Mouse (Mus musculus) megakaryocyte-erythroid progenitor cell, adult 5 weeks (primary cell): ENCODE data around the gene Calm4. TPM values are rescaled to one million over a fixed set of nuclear protein-coding genes. Genes with fewer than 3 reads are reported as not detected.

Experiments
- polyA plus RNA-seq: library from polyadenylated mRNA; stranded (reverse); fragments of >175 nt; gene quantifications from 2 replicates; pipeline ENCODE4 v1.2.3, GENCODE M21; 2012

Gene Calm4
- not detected in 2 replicates for polyA plus RNA-seq

GRCm38 (mm10) chr13:3837312-3837807 is at the start of gene Calm4:
Gene Calm4 (plus strand): TSS chr13:3837757.

GRCm38 (mm10) chr13:3804186-3804585 is 33.4 kb upstream of the Calm4 start, which contains the start of gene Calml3:
Gene Calml3 (minus strand): TSS chr13:3804316.

GRCm38 (mm10) chr13:3853648-3854333 is 16.2 kb downstream of the Calm4 start, which contains the start of gene Calm5:
Gene Calm5 (plus strand): TSS chr13:3854173.

Other genes with a start within 250 kb of the Calm4 start
- gene Fam208b, start 226.6 kb upstream of the Calm4 start, polyA plus RNA-seq = 1.8 and 3.2 TPM in 2 replicates
- 2.0 and 2.1 TPM in 2 replicates for gene Asb13, start 203.7 kb upstream of the Calm4 start, polyA plus RNA-seq
- gene Calml3, start 33.4 kb upstream of the Calm4 start, polyA plus RNA-seq = not detected in 2 replicates
- gene Calm5, start 16.4 kb downstream of the Calm4 start, polyA plus RNA-seq = not detected in 2 replicates
- gene Net1, start 80.5 kb downstream of the Calm4 start, polyA plus RNA-seq = 46.3 and 50.9 TPM in 2 replicates
- gene Tubal3, start 80.5 kb downstream of the Calm4 start, polyA plus RNA-seq = not detected in 2 replicates
- gene Ucn3, start 107.6 kb downstream of the Calm4 start, polyA plus RNA-seq = not detected in 2 replicates
- not detected in 2 replicates for gene Akr1c14, start 211.3 kb downstream of the Calm4 start, polyA plus RNA-seq